Mouse (Mus musculus) stomach, postnatal 0 days (tissue): ENCODE measurements around the gene Acan. TPM values are rescaled to one million over a fixed set of nuclear protein-coding genes. Genes with fewer than 3 reads are reported as not detected.

Source experiments
- ATAC-seq: fragments of 200-750 bp; cut with Nextera tagmentation; 2 replicates; pipeline ENCODE4 v1.8.0; 2017; ENCODE audit not compliant: low FRiP score, low TSS enrichment
- DNase-seq: peaks from one replicate; pipeline ENCODE4 v3.0.0-alpha.2; 2016; ENCODE audit warnings: low spot score
- H3K27ac ChIP-seq: fragments of 300-500 bp; sonication (generic); replicated peaks from 2 replicates; pipeline ENCODE4 v1.5.1; 2014; ENCODE audit warnings: mild to moderate bottlenecking, control low read depth
- H3K27me3 ChIP-seq: fragments of 300-500 bp; sonication (generic); 2 replicates; pipeline ENCODE4 v1.6.1; 2014; ENCODE audit warnings: low read length; ENCODE audit not compliant: control insufficient read depth, insufficient read depth
- H3K36me3 ChIP-seq: fragments of 300-500 bp; sonication (generic); 2 replicates; pipeline ENCODE4 v1.6.1; 2014; ENCODE audit warnings: low read length, mixed read lengths; ENCODE audit not compliant: control insufficient read depth, insufficient read depth
- H3K4me1 ChIP-seq: fragments of 300-500 bp; sonication (generic); replicated peaks from 2 replicates; pipeline ENCODE4 v1.6.1; 2014; ENCODE audit warnings: antibody characterized with exemption; ENCODE audit not compliant: control insufficient read depth, insufficient read depth
- H3K4me2 ChIP-seq: fragments of 300-500 bp; sonication (generic); replicated peaks from 2 replicates; pipeline ENCODE4 v1.6.1; 2014; ENCODE audit warnings: low read depth, mild to moderate bottlenecking, control low read depth, moderate library complexity
- H3K4me3 ChIP-seq: fragments of 300-500 bp; sonication (generic); 2 replicates; pipeline ENCODE4 v1.5.1; 2014; ENCODE audit warnings: low read depth, low read length, control low read depth
- H3K9ac ChIP-seq: fragments of 300-500 bp; sonication (generic); 2 replicates; pipeline ENCODE4 v1.6.1; 2014; ENCODE audit warnings: mild to moderate bottlenecking, low read length, control low read depth, mixed read lengths
- H3K9me3 ChIP-seq: fragments of 300-500 bp; sonication (generic); 2 replicates; pipeline ENCODE4 v1.6.1; 2016; ENCODE audit warnings: low read length; ENCODE audit not compliant: control insufficient read depth
- CTCF ChIP-seq: IDR thresholded peaks from 2 replicates; pipeline ENCODE4 v1.5.1; 2016; ENCODE audit warnings: antibody characterized with exemption, low read depth, mild to moderate bottlenecking, moderate library complexity
- EP300 ChIP-seq: optimal IDR thresholded peaks from 2 replicates; pipeline ENCODE3; 2016; ENCODE audit warnings: antibody characterized with exemption
- WGBS: fragments of 180-500 bp; shearing (Covaris S2); extraction: QIAGEN DNeasy Blood & Tissue Kit; methylation state at CpG from one replicate; pipeline ENCODE4 v1.1.7; 2014; 5-methylcytosine and 5-hydroxymethylcytosine counted together
- polyA plus RNA-seq: library from polyadenylated mRNA; unstranded; fragments of >200 nt; fragmentation: Nextera tagmentation; extraction: Ambion mirVana; gene quantifications from 2 replicates; pipeline ENCODE4 v1.2.1, GENCODE M21; 2015

Gene Acan
- polyA plus RNA-seq, result 0.02 TPM in 1 of 2 replicates, not detected in the other

DNA sequence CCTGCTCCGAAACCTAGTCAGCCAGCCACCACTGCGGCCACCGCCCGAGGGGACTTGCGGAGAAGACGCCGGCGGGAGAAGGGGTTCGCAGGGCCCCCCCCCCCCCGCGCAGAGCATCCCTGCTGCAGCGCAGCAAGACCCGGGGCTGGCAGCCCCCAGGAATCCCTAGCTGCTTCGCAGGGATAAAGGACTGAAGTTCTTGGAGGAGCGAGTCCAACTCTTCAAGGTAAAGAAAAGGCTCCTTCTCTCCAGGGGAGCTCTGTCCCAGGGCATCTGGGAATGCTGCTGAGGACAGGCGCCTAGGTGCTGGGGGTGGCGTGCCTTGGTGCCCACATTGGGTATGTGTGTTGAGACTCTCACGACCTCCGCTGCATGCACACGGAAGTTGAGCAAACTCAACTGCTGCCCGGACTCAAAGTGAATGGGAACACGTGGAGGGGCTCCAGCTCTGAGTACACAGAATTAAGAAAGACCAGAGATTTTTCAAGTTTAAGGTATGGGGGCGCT lies at the start of gene Acan:
TSS of gene Acan (plus strand) at position 101 of the 507 bp plus-strand sequence.
- H3K4me3 ChIP-seq, result peak within 1 kb of the TSS; percentile 37
- TF ChIP-seq EP300, result no peak
- no peak for TF ChIP-seq CTCF
- H3K4me1 ChIP-seq, result no peaks in the 10 kb centered on the region
- H3K9ac ChIP-seq, result no peak within 1 kb of the TSS
- H3K27ac ChIP-seq, result no peak within 1 kb of the TSS
- DNase-seq (no peak), ATAC-seq (no peak)
- WGBS, result under 1% methylated on average over 23 of the region's 23 CpGs
- peak within 1 kb of the TSS; percentile 62 for H3K4me2 ChIP-seq
- H3K9me3 ChIP-seq, result no peaks in the 10 kb centered on the region
- peaks cover 9% of the 10 kb centered on the region for H3K27me3 ChIP-seq
- H3K36me3 ChIP-seq, result no peaks in the 10 kb centered on the region

DNA sequence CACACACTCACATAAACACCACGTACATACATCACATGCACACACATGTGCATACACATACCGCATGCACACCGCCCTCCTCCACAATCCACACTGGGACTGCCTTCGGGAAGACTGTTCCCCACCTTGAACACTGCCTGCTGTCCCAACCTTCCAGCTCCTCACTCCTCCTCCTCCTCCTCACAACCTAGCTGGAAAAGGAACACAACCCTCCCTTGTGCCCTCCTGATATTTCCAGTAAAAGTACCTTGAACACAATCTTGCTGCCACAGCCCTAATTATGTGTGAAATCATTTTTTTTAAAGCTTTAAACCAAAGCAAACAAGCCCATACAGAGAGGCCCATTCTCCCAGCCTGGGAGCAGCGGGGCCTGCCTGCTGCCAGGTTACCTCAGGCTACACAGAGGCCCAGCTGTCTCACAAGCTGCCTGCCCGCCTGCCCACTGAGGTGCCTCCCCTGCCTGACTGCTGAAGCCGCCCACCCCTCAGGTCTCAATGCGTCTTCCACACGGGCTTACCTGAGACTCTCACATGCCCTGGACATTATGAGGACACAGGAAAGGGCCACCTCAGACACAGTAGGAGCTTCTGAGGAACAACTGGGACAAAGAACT lies 31.9 kb upstream of the Acan start:
- Histone ChIP-seq H3K4me2 (no peak overlapping the region), H3K4me1 (no peaks in the 10 kb centered on the region), H3K27me3 (no peaks in the 10 kb centered on the region), H3K9me3 (no peaks in the 10 kb centered on the region), H3K4me3 (no peak overlapping the region), H3K36me3 (no peaks in the 10 kb centered on the region), H3K9ac (no peak overlapping the region), H3K27ac (no peak overlapping the region)
- DNase-seq (no peak), ATAC-seq (0 out of 2 replicates have a peak, but pooled peaks have one; percentile 12)
- TF ChIP-seq CTCF, result no peak
- TF ChIP-seq EP300, result no peak
- WGBS, result 55% methylated on average over 9 of the region's 9 CpGs

DNA sequence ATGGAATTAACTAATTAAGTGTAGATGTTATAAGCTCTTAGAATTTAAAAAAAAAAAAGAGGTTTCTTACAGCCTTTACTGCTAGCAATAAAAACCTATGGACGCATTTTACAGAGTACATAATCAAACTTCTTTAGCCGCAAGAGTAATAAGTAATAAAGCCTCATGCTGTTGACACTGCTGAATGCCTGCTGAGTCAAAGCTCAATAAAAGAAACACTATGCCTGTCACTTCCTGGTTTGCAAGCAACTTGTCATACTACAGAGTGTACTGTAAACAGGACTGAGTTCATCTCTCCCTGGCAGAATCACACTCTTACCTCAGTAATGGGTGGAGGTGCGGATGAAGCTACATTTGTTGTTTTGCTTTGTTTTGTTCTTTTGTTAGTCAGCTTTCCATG lies 24.1 kb upstream of the Acan start:
- H3K27me3 ChIP-seq, result no peaks in the 10 kb centered on the region
- no peaks in the 10 kb centered on the region for H3K36me3 ChIP-seq
- no peak for TF ChIP-seq EP300
- TF ChIP-seq CTCF, result no peak
- H3K9ac ChIP-seq, result no peak overlapping the region
- H3K4me2 ChIP-seq, result no peak overlapping the region
- no peaks in the 10 kb centered on the region for H3K9me3 ChIP-seq
- 80% methylated on average over 3 of the region's 3 CpGs for WGBS
- no peaks in the 10 kb centered on the region for H3K4me1 ChIP-seq
- ATAC-seq, result no peak
- H3K4me3 ChIP-seq, result no peak overlapping the region
- H3K27ac ChIP-seq, result no peak overlapping the region
- no peak for DNase-seq

DNA sequence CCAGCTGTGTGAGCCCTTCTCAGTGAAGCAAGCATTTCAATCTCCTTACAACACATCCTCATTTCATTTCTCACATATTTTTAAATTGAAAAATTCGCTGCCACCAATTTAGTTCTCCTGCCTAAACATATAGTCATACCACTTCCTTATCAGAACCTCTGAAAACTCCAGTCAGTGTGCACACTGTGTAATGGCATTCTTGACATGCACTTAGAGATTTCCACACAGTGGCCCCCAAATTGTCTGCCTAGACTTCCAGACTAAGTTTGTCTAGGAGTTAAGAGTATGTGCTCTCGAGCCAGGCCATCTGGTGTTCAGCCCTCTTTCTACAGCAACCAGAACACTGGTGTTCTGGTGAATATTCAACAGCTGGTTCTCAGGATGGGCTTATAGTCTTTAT lies 19.5 kb upstream of the Acan start:
- no peaks in the 10 kb centered on the region for H3K9me3 ChIP-seq
- H3K27me3 ChIP-seq, result no peaks in the 10 kb centered on the region
- ATAC-seq (no peak), DNase-seq (no peak)
- no peak overlapping the region for H3K9ac ChIP-seq
- H3K4me2 ChIP-seq, result no peak overlapping the region
- no peaks in the 10 kb centered on the region for H3K36me3 ChIP-seq
- H3K27ac ChIP-seq, result no peak overlapping the region
- H3K4me1 ChIP-seq, result no peaks in the 10 kb centered on the region
- 53% methylated on average over 2 of the region's 2 CpGs for WGBS
- no peak overlapping the region for H3K4me3 ChIP-seq
- TF ChIP-seq CTCF, result no peak
- TF ChIP-seq EP300, result no peak

DNA sequence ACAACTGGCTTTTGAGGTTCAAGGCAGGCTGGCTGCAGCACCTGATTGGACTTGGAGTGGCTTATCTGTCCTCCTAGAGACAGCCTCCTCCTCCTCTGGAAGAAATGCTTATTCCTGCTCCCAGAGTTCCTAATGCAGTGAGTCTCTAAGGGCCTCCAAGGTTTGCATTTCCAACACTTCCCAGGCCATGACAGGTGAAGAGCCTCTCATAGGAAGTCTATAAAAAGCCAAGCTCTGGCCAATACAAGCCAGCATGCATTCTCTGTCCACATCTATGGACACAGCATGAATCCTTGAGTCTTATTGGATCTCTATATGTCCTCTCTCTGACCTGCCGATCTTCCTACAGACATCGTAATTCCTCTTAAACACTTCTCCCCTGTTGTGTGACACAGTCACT lies 18.8 kb upstream of the Acan start:
- Histone ChIP-seq H3K4me2 (no peak overlapping the region), H3K27ac (no peak overlapping the region), H3K9me3 (no peaks in the 10 kb centered on the region), H3K36me3 (no peaks in the 10 kb centered on the region), H3K4me3 (no peak overlapping the region), H3K9ac (no peak overlapping the region), H3K27me3 (no peaks in the 10 kb centered on the region), H3K4me1 (no peaks in the 10 kb centered on the region)
- DNase-seq (no peak), ATAC-seq (no peak)
- TF ChIP-seq EP300, result no peak
- no peak for TF ChIP-seq CTCF
- WGBS, result 85% methylated on average over 2 of the region's 2 CpGs

DNA sequence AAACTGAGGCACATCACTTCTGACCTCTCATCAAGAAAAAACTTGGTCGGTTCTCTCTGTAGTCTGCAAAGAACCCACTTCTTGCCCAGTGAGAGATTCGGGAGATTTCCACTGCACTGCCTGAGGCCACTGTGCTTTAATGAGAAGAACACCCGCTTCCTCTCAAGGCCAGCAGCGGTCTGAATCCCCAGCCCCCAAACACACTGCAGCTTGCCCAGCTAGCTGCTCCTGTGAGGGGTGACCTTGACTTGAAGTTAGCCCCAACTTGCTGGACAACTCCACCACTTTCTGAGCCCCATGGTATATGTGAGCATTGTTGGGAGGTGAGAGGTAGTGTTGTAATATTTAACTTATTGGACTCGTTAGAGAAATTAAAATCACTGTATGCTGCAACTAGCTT lies 1.2 kb upstream of the Acan start:
- no peak for TF ChIP-seq CTCF
- TF ChIP-seq EP300, result no peak
- Histone ChIP-seq H3K27ac (no peak overlapping the region), H3K4me2 (no peak overlapping the region), H3K27me3 (peaks cover 9% of the 10 kb centered on the region), H3K9me3 (no peaks in the 10 kb centered on the region), H3K36me3 (no peaks in the 10 kb centered on the region), H3K9ac (no peak overlapping the region), H3K4me1 (no peaks in the 10 kb centered on the region), H3K4me3 (no peak overlapping the region)
- DNase-seq, result no peak
- no peak for ATAC-seq
- WGBS, result 28% methylated on average over 5 of the region's 5 CpGs
